Mouse (Mus musculus) myocyte (in vitro differentiated cells): ENCODE measurements around the gene Unkl.

Experiments
- CEBPB ChIP-seq: IDR thresholded peaks from 2 replicates; pipeline ENCODE4 v1.6.1; 2011; ENCODE audit warnings: mild to moderate bottlenecking, moderate library complexity; ENCODE audit not compliant: poor library complexity, insufficient read depth, severe bottlenecking
- E2F4 ChIP-seq: IDR thresholded peaks from one replicate; pipeline ENCODE4 v1.6.1; 2011; ENCODE audit warnings: mild to moderate bottlenecking, control low read depth, moderate library complexity; ENCODE audit not compliant: insufficient read depth
- MAX ChIP-seq: IDR thresholded peaks from one replicate; pipeline ENCODE4 v1.6.1; 2011; ENCODE audit warnings: low read depth, mild to moderate bottlenecking, control low read depth
- MYOD1 ChIP-seq, 3 experiments: IDR thresholded peaks; one replicate each; pipeline ENCODE4 v1.6.1; 2011; ENCODE audit warnings: control low read depth in 2 of 3, low read depth in 2 of 3, mild to moderate bottlenecking in 2 of 3, moderate library complexity in 1 of 3; ENCODE audit not compliant: insufficient read length in 2 of 3, control insufficient read depth in 1 of 3
- MYOG ChIP-seq, 3 experiments: IDR thresholded peaks; one replicate each; pipeline ENCODE4 v1.6.1; 2011; ENCODE audit warnings: control low read depth in 2 of 3, low read depth in 2 of 3, mild to moderate bottlenecking in 2 of 3; ENCODE audit not compliant: insufficient read length in 2 of 3, control insufficient read depth in 1 of 3, insufficient read depth in 1 of 3
- POLR2A ChIP-seq: IDR thresholded peaks from one replicate; pipeline ENCODE4 v1.6.1; 2011; ENCODE audit warnings: low read depth, mild to moderate bottlenecking, control low read depth, moderate library complexity; ENCODE audit not compliant: insufficient read length
- POLR2AphosphoS2 ChIP-seq: IDR thresholded peaks from one replicate; pipeline ENCODE4 v1.6.1; 2011; ENCODE audit warnings: low read depth, control low read depth; ENCODE audit not compliant: insufficient read length
- REST ChIP-seq: IDR thresholded peaks from one replicate; pipeline ENCODE4 v1.6.1; 2011; ENCODE audit warnings: mild to moderate bottlenecking, control low read depth, moderate library complexity; ENCODE audit not compliant: insufficient read depth, insufficient read length
- SRF ChIP-seq: IDR thresholded peaks from one replicate; pipeline ENCODE4 v1.6.1; 2011; ENCODE audit warnings: low read depth; ENCODE audit not compliant: control insufficient read depth, insufficient read length
- TCF12 ChIP-seq: IDR thresholded peaks from one replicate; pipeline ENCODE4 v1.6.1; 2011; ENCODE audit warnings: mild to moderate bottlenecking, control low read depth; ENCODE audit not compliant: poor library complexity, insufficient read depth, severe bottlenecking
- TCF3 ChIP-seq: IDR thresholded peaks from one replicate; pipeline ENCODE4 v1.6.1; 2011; ENCODE audit warnings: low read depth, control low read depth; ENCODE audit not compliant: insufficient read length
- USF1 ChIP-seq: IDR thresholded peaks from one replicate; pipeline ENCODE4 v1.6.1; 2011; ENCODE audit warnings: low read depth, mild to moderate bottlenecking, control low read depth, moderate library complexity

- TF ChIP-seq CEBPB, result no peak
- TF ChIP-seq E2F4, result no peak
- no peak for TF ChIP-seq TCF12
- TF ChIP-seq POLR2A, result no peak
- no peak for TF ChIP-seq POLR2AphosphoS2
- TF ChIP-seq MYOG (IDR thresholded peaks at IDR 0.05; ENCODE audit: control insufficient read depth in 1 of 3, insufficient read depth in 1 of 3, insufficient read length in 2 of 3, low read depth in 2 of 3), result no peak
- TF ChIP-seq MAX, result no peak
- TF ChIP-seq REST, result no peak
- no peak for TF ChIP-seq MYOD1 (IDR thresholded peaks at IDR 0.05; ENCODE audit: control insufficient read depth in 1 of 3, insufficient read length in 2 of 3, low read depth in 2 of 3)
- TF ChIP-seq USF1, result no peak
- TF ChIP-seq TCF3, result no peak
- no peak for TF ChIP-seq SRF
Observed at GRCm38 (mm10) chr17:25248033-25248750, 60.0 kb downstream of the Unkl start.
